In the genomic region with DNA sequence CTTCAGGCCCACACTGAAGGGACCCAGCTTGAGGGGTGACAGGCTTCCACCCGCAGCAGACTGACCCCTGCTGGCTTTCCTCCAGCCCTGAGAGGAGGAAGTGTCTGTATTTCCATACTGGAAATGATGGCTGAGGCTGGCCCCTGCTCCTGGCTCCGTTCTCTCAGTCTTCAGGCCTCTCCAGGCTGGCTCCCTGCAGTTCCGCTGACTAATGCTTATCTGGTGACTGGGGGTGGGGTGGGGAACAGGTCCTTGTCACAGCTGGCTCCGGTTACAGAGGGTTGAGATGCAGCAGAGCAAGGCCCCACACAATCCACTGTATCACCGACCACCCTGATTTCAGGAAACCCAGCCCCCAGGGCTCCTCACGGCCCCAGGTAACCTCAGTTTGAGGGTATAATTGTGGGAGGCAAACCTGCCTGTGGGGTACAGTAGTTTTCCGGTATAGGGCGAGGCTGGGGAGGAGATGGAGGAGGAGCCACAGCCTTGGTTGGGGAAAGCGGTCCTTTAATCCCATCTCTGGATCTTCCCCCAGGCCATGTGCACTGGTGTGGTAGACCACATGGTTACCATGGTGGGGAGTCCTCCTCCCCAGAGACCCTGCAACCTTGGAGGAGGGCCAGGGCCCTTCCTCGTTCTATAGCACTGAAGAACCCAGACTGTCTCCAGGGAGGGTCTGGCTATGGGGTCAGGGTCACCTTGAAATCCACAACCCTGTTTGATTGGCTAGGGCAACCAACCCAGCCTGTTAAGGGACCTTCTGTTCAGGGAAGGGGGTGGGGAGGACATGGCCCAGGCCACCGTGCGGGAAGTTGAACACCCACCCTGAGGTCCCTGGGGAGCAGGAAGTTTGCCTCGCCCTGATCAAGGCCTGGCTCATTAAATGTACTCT, we compare ENCODE assay signal across 8 mouse cellular contexts.
DNase-seq lines count a peak whose midpoint lies in the region; ATAC-seq lines count a peak whose summit lies in the region.

No protein-coding gene starts in this region.

- H3K4me2 ChIP-seq in heart, embryonic 16.5 days (ENCODE audit: low read depth, low read length): no peak overlapping the region; the same call in 1 of the 2 replicates
- H3K4me2 ChIP-seq in limb, embryonic 15.5 days: no peak overlapping the region
- peak overlapping the region; percentile 9; the same call in 1 of the 2 replicates for H3K4me2 ChIP-seq in neural tube, embryonic 12.5 days (replicated peaks)

- peak overlapping the region; percentile 38 for H3K27ac ChIP-seq in brown adipose tissue, adult 24 weeks (replicated peaks; ENCODE audit: low read depth, low read length)
- peak overlapping the region; percentile 61 for H3K27ac ChIP-seq in heart, embryonic 16.5 days (ENCODE audit: low read length)
- H3K27ac ChIP-seq in limb, embryonic 15.5 days: peak overlapping the region; percentile 40
- H3K27ac ChIP-seq in neural tube, embryonic 12.5 days: no peak overlapping the region

- H3K27me3 ChIP-seq in heart, embryonic 16.5 days (ENCODE audit: control insufficient read depth, insufficient read depth, low read length): no peaks in the 10 kb centered on the region
- H3K27me3 ChIP-seq in limb, embryonic 15.5 days: no peaks in the 10 kb centered on the region
- no peaks in the 10 kb centered on the region for H3K27me3 ChIP-seq in neural tube, embryonic 12.5 days (replicated peaks)

- 0 out of 2 replicates have a peak overlapping the region, but pooled peaks have one; percentile 33 for H3K9ac ChIP-seq in heart, embryonic 16.5 days (ENCODE audit: low read length)
- no peak overlapping the region for H3K9ac ChIP-seq in limb, embryonic 15.5 days
- H3K9ac ChIP-seq in neural tube, embryonic 12.5 days: no peak overlapping the region

- 30% methylated on average over 13 of the region's 13 CpGs for WGBS in heart, embryonic 16.5 days
- 22% methylated on average over 13 of the region's 13 CpGs for WGBS in limb, embryonic 15.5 days
- WGBS in neural tube, embryonic 12.5 days: 47% methylated on average over 13 of the region's 13 CpGs

- H3K4me1 ChIP-seq in brown adipose tissue, adult 24 weeks (ENCODE audit: control insufficient read depth, insufficient read depth, insufficient read length, low read length): peaks cover 64% of the 10 kb centered on the region
- peaks cover 71% of the 10 kb centered on the region for H3K4me1 ChIP-seq in heart, embryonic 16.5 days (ENCODE audit: control insufficient read depth, insufficient read depth, low read length)
- peaks cover 92% of the 10 kb centered on the region for H3K4me1 ChIP-seq in limb, embryonic 15.5 days
- peaks cover 58% of the 10 kb centered on the region for H3K4me1 ChIP-seq in neural tube, embryonic 12.5 days

- ATAC-seq in heart, embryonic 16.5 days (replicated peaks; ENCODE audit: extremely low read depth, insufficient read depth, low FRiP score): peak; percentile 50
- no peak for ATAC-seq in limb, embryonic 15.5 days (ENCODE audit: insufficient number of reproducible peaks, low FRiP score, low TSS enrichment, low read depth)
- no peak for ATAC-seq in neural tube, embryonic 12.5 days (ENCODE audit: low FRiP score, low read depth)
- no peak for ATAC-seq in erythroid progenitor cell, adult 5-6 weeks (replicated peaks; ENCODE audit: low FRiP score, poor library complexity, severe bottlenecking)

- no peak overlapping the region for H3K4me3 ChIP-seq in brown adipose tissue, adult 24 weeks (ENCODE audit: insufficient read depth, low read depth, low read length)
- H3K4me3 ChIP-seq in heart, embryonic 16.5 days (ENCODE audit: low read length): no peak overlapping the region
- no peak overlapping the region for H3K4me3 ChIP-seq in limb, embryonic 15.5 days
- no peak overlapping the region for H3K4me3 ChIP-seq in neural tube, embryonic 12.5 days

- H3K36me3 ChIP-seq in heart, embryonic 16.5 days (ENCODE audit: control insufficient read depth, insufficient read depth): no peaks in the 10 kb centered on the region
- no peaks in the 10 kb centered on the region for H3K36me3 ChIP-seq in limb, embryonic 15.5 days
- no peaks in the 10 kb centered on the region for H3K36me3 ChIP-seq in neural tube, embryonic 12.5 days

- peak; percentile 58 for DNase-seq in retina, postnatal 1 day
- no peak for DNase-seq in retina, embryonic 14.5 days (ENCODE audit: low spot score)
- DNase-seq in cerebellum, postnatal 14 days: no peak

- no peaks in the 10 kb centered on the region for H3K9me3 ChIP-seq in heart, embryonic 16.5 days (replicated peaks; ENCODE audit: control insufficient read depth, low read length)
- no peaks in the 10 kb centered on the region for H3K9me3 ChIP-seq in limb, embryonic 15.5 days
- no peaks in the 10 kb centered on the region for H3K9me3 ChIP-seq in neural tube, embryonic 12.5 days
